ENCODE assay signal across 13 mouse cellular contexts in the genomic region with DNA sequence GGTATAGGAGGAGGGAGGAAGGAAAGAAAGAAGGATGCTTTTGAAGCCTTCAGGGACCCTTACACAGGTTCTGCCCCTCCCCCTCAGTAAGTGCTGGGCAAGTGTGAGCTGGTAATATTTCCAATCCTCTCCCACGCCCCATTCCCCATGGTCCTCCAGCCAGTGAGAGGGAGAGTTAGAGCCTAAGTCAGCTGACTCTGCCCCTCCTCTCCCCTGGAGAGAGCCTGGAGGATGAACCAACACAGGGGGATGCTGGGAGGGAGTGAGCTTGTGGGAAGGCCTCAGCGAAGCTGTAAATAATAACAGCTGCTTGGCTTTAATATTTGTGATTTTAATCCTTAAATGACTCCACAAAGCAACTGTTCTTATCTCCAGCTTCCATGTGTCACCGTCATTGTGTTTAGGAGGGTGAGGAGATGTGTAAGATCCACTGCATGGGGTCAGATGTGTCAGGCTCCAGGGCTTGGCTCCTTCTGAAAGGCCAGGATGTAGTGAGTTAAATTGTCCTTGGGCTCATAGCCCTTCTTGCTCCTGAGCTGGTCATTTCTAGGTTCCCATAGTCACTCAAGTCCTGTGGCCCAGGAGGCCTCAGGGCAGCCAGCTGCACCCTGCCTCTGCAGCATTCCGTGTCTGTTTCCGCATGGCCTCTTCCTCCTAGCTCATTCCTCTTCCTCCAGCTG.
DNase-seq lines count a peak whose midpoint lies in the region; ATAC-seq lines count a peak whose summit lies in the region.
"Had no signal": no experiment of that assay in that cellular context is flagged by ENCODE, and none has a peak within 500 bp of the region (broad histone marks: within the 10 kb centered on the region; RNA-seq: fewer than 3 reads in every experiment).

No protein-coding gene starts in this region.

- no peaks in the 10 kb centered on the region for H3K36me3 ChIP-seq in forebrain, embryonic 10.5 days (replicated peaks)
- no peaks in the 10 kb centered on the region for H3K36me3 ChIP-seq in forebrain, embryonic 15.5 days
- H3K36me3 ChIP-seq in embryonic facial prominence, embryonic 14.5 days (ENCODE audit: control insufficient read depth, insufficient read depth, low read length) = no peaks in the 10 kb centered on the region
- no peaks in the 10 kb centered on the region for H3K36me3 ChIP-seq in midbrain, embryonic 13.5 days
- H3K36me3 ChIP-seq: limb, embryonic 15.5 days had no signal

- H3K9ac ChIP-seq in forebrain, embryonic 15.5 days (replicated peaks) = no peak overlapping the region
- H3K9ac ChIP-seq in embryonic facial prominence, embryonic 14.5 days (ENCODE audit: low read depth, low read length) = no peak overlapping the region
- H3K9ac ChIP-seq in midbrain, embryonic 13.5 days (replicated peaks) = no peak overlapping the region
- H3K9ac ChIP-seq: limb, embryonic 15.5 days had no signal

- no peak overlapping the region for H3K4me2 ChIP-seq in forebrain, embryonic 15.5 days (replicated peaks)
- no peak overlapping the region for H3K4me2 ChIP-seq in embryonic facial prominence, embryonic 14.5 days (ENCODE audit: low read depth, low read length)
- H3K4me2 ChIP-seq in midbrain, embryonic 13.5 days (replicated peaks) = no peak overlapping the region
- H3K4me2 ChIP-seq: limb, embryonic 15.5 days had no signal

- H3K27me3 ChIP-seq in forebrain, embryonic 10.5 days (ENCODE audit: poor library complexity, severe bottlenecking) = peaks cover 61% of the 10 kb centered on the region
- H3K27me3 ChIP-seq in forebrain, embryonic 15.5 days = no peaks in the 10 kb centered on the region; the same call in 1 of the 2 replicates
- H3K27me3 ChIP-seq in embryonic facial prominence, embryonic 14.5 days (replicated peaks; ENCODE audit: control insufficient read depth, insufficient read depth, low read length) = no peaks in the 10 kb centered on the region; the same call in 1 of the 2 replicates
- H3K27me3 ChIP-seq in midbrain, embryonic 13.5 days = peaks cover 30% of the 10 kb centered on the region

- H3K4me1 ChIP-seq in forebrain, embryonic 10.5 days = peaks cover 76% of the 10 kb centered on the region
- H3K4me1 ChIP-seq in forebrain, embryonic 15.5 days = peaks cover 20% of the 10 kb centered on the region
- H3K4me1 ChIP-seq in embryonic facial prominence, embryonic 14.5 days (ENCODE audit: control insufficient read depth, insufficient read depth, low read length) = peaks cover 18% of the 10 kb centered on the region
- peaks cover 40% of the 10 kb centered on the region for H3K4me1 ChIP-seq in midbrain, embryonic 13.5 days (replicated peaks)

- H3K4me3 ChIP-seq in forebrain, embryonic 10.5 days = no peak overlapping the region
- no peak overlapping the region for H3K4me3 ChIP-seq in forebrain, embryonic 15.5 days
- no peak overlapping the region for H3K4me3 ChIP-seq in embryonic facial prominence, embryonic 14.5 days (ENCODE audit: low read depth, low read length)
- H3K4me3 ChIP-seq in midbrain, embryonic 13.5 days (replicated peaks) = no peak overlapping the region
- H3K4me3 ChIP-seq: limb, embryonic 15.5 days had no signal

- 52% methylated on average over 5 of the region's 5 CpGs for WGBS in forebrain, embryonic 10.5 days
- WGBS in forebrain, embryonic 15.5 days = 59% methylated on average over 5 of the region's 5 CpGs
- 48% methylated on average over 5 of the region's 5 CpGs for WGBS in embryonic facial prominence, embryonic 14.5 days
- 39% methylated on average over 5 of the region's 5 CpGs for WGBS in midbrain, embryonic 13.5 days

- H3K27ac ChIP-seq in forebrain, embryonic 10.5 days = 0 out of 2 replicates have a peak overlapping the region, but pooled peaks have one; percentile 22
- no peak overlapping the region for H3K27ac ChIP-seq in forebrain, embryonic 15.5 days (replicated peaks)
- no peak overlapping the region for H3K27ac ChIP-seq in embryonic facial prominence, embryonic 14.5 days (replicated peaks; ENCODE audit: low read depth, low read length)
- H3K27ac ChIP-seq in midbrain, embryonic 13.5 days = no peak overlapping the region
- H3K27ac ChIP-seq: limb, embryonic 15.5 days had no signal

- H3K9me3 ChIP-seq in forebrain, embryonic 10.5 days = no peaks in the 10 kb centered on the region
- no peaks in the 10 kb centered on the region for H3K9me3 ChIP-seq in forebrain, embryonic 15.5 days
- H3K9me3 ChIP-seq in embryonic facial prominence, embryonic 14.5 days (ENCODE audit: control insufficient read depth, low read length) = no peaks in the 10 kb centered on the region
- H3K9me3 ChIP-seq in midbrain, embryonic 13.5 days = no peaks in the 10 kb centered on the region
- H3K9me3 ChIP-seq: limb, embryonic 15.5 days had no signal

- ATAC-seq in forebrain, embryonic 15.5 days (replicated peaks) = no peak
- peak; percentile 49; the same call in 1 of the 2 replicates for ATAC-seq in embryonic facial prominence, embryonic 14.5 days (ENCODE audit: low read depth)
- peak; percentile 72 for ATAC-seq in midbrain, embryonic 13.5 days
- ATAC-seq: activated CD4-positive, CD25-positive, alpha-beta regulatory T cell, adult 4 months; lung, postnatal 0 days had no signal

- DNase-seq in forebrain, embryonic 10.5 days (ENCODE audit: extremely low spot score, low spot score) = no peak
- peak; percentile 21 for DNase-seq in kidney, adult 9 months
- DNase-seq in kidney, adult 11 months = no peak
- DNase-seq in embryonic facial prominence, embryonic 14.5 days (ENCODE audit: low spot score) = peak; percentile 73
- DNase-seq in right cerebral cortex, adult 2 months (ENCODE audit: low spot score in 2 of 2) = no peak
- DNase-seq in MN1 (ENCODE audit: low spot score) = no peak
- DNase-seq: cerebellum, adult 9-10 months; thymus, adult 2 months had no signal

Comparison
In these comparisons a context has a peak if more than half of its experiments do, and no peak if none do; other contexts are left out.
1. DNase-seq: peak in kidney, adult 9 months (single experiment) and embryonic facial prominence, embryonic 14.5 days (single experiment); none in forebrain, embryonic 10.5 days (single experiment), kidney, adult 11 months (single experiment), right cerebral cortex, adult 2 months (0 of 2) and MN1 (single experiment).